Mouse (Mus musculus) spleen, adult 2 months (tissue): ENCODE data around the gene Abcg5. TPM values are rescaled to one million over a fixed set of nuclear protein-coding genes. Genes with fewer than 3 reads are reported as not detected.

ENCODE experiments used
- DNase-seq, 2 experiments: peaks; one replicate each; pipeline versions ENCODE4 v3.0.0 to v3.0.0-alpha.2; 2012 to 2021; ENCODE audit warnings: low spot score in 2 of 2, low read depth in 1 of 2
- H3K27ac ChIP-seq: fragments of 200-500 bp; 2 replicates; pipeline ENCODE4 v1.5.1; 2012; ENCODE audit warnings: low read length, inconsistent platforms; ENCODE audit not compliant: insufficient read depth
- H3K27me3 ChIP-seq: fragments of 200-500 bp; 2 replicates; pipeline ENCODE4 v1.6.1; 2012; ENCODE audit warnings: mild to moderate bottlenecking, moderate library complexity, low read length, inconsistent platforms; ENCODE audit not compliant: control insufficient read depth, insufficient read depth
- H3K36me3 ChIP-seq: fragments of 200-500 bp; 2 replicates; pipeline ENCODE4 v1.6.1; 2012; ENCODE audit warnings: mild to moderate bottlenecking, low read length, inconsistent platforms; ENCODE audit not compliant: control insufficient read depth, insufficient read depth
- H3K4me1 ChIP-seq: fragments of 200-500 bp; 2 replicates; pipeline ENCODE4 v1.6.1; 2011; ENCODE audit warnings: inconsistent platforms; ENCODE audit not compliant: control insufficient read depth, insufficient read depth, insufficient read length
- H3K4me3 ChIP-seq: fragments of 200-500 bp; 2 replicates; pipeline ENCODE4 v1.5.1; 2011; ENCODE audit warnings: mild to moderate bottlenecking, inconsistent platforms; ENCODE audit not compliant: insufficient read depth, insufficient read length; ENCODE audit errors: extremely low read depth
- CTCF ChIP-seq: fragments of 200-500 bp; IDR thresholded peaks from 2 replicates; pipeline ENCODE4 v1.5.1; 2011; ENCODE audit warnings: mild to moderate bottlenecking, inconsistent platforms; ENCODE audit not compliant: insufficient read depth, insufficient read length, insufficient replicate concordance; ENCODE audit errors: extremely low read depth
- POLR2A ChIP-seq: fragments of 200-500 bp; IDR thresholded peaks from 2 replicates; pipeline ENCODE4 v1.6.1; 2011; ENCODE audit warnings: low read depth, low read length, inconsistent platforms
- WGBS: fragments of 180-500 bp; shearing (Covaris S2); methylation state at CpG from one replicate; pipeline ENCODE4 v1.1.7; 2018; 5-methylcytosine and 5-hydroxymethylcytosine counted together
- polyA plus RNA-seq: library from polyadenylated mRNA; depleted of rRNA; stranded (reverse); fragments of >200 nt; gene quantifications from 2 replicates; pipeline ENCODE4 v1.2.3, GENCODE M21; 2012

Gene Abcg5
- polyA plus RNA-seq, 1 experiment: 0.09 TPM

DNA sequence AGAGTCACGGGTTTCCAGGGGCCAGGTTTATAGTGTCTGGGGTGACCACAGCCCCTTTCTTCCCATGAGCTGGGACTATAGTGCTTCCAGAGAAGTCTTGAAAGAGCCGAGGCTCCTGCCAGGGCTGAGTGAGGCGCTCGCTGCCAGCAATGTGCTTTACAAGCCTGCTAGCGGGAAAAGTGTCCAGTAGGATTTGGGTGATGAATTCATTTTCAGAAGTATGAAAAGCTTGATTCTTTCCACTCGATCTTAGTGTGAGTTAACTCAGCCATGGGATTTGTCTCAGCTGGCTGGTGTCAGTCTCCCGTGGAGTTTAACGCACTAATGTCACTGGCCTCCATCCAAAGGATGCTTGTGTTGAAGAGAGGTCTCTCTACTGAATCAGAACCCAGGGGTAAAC lies 46.5 kb downstream of the Abcg5 start:
- no peaks in the 10 kb centered on the region for H3K27me3 ChIP-seq
- WGBS: 82% methylated on average over 8 of the region's 8 CpGs
- H3K4me3 ChIP-seq: no peak overlapping the region
- no peak overlapping the region for H3K27ac ChIP-seq
- H3K4me1 ChIP-seq: peaks cover 4% of the 10 kb centered on the region
- no peak for DNase-seq
- no peaks in the 10 kb centered on the region for H3K36me3 ChIP-seq
- TF ChIP-seq CTCF (no peak), POLR2A (no peak)

DNA sequence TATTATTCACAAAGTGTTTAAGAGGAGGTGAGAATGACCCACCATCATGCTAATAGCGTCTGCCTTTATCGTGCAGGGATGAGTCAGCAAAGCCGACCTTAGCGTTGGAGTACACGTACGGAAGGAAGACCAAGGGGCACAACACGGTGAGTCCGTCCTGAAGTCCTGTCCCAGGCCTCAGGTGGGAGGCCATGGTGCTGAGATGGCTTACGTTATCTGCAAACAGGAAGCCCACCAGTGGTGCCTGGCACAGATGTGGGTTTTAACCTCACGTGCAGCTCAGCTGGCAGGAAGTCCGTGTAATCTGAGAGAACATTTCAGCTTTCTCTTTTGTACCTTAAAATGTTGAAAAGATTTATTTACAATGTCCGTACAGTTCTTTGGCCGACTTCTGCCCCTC lies 49.4 kb downstream of the Abcg5 start:
- TF ChIP-seq POLR2A (no peak), CTCF (no peak)
- Histone ChIP-seq H3K27ac (peak overlapping the region; percentile 52; the same call in 1 of the 2 replicates), H3K36me3 (no peaks in the 10 kb centered on the region), H3K4me1 (peaks cover 4% of the 10 kb centered on the region), H3K4me3 (peak overlapping the region; percentile 22; the same call in 1 of the 2 replicates), H3K27me3 (no peaks in the 10 kb centered on the region)
- 11% methylated on average over 13 of the region's 13 CpGs for WGBS
- DNase-seq: peak; percentile 18 to 53

DNA sequence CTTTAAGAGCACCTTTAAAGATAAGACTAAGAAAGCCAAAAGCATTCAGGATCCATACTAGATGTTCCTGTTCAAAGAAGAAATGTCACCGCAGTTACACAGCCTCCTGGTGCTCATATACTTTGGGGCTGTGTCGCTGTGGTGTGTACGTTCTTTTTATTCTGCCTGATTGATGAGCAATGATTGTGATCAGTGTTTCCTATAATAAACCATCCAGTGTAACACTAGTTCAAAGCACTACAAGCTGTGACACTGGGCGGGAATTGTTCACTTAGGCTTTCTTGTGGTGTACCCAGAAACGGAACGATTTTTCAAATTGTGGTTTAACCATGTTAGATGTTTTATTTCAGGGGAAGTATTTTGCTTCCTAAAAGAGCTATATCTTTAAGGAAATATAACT lies 51.0 kb downstream of the Abcg5 start:
- DNase-seq: no peak
- TF ChIP-seq CTCF (no peak), POLR2A (no peak)
- H3K4me3 ChIP-seq: no peak overlapping the region
- no peak overlapping the region for H3K27ac ChIP-seq
- 47% methylated on average over 6 of the region's 6 CpGs for WGBS
- H3K27me3 ChIP-seq: no peaks in the 10 kb centered on the region
- no peaks in the 10 kb centered on the region for H3K36me3 ChIP-seq
- peaks cover 4% of the 10 kb centered on the region for H3K4me1 ChIP-seq

DNA sequence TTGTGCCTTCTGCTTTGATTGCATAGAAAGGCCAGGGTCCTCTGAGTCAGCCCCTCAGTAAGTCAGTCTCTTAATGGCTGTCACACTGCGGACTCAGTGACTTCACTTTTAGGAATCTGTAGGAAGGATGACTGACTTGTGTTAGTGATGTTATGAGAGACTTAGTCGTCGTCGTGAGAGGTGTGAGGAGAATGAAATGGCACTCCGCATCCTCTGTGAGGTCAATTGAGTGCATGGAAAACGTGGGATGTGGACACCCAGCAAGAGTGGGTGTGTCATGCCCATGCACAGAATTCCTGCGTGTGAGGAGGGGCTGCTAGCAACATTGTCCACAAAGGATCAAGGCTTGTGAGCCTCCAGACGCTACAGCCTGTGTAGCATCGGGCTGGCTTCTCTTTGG lies 54.2 kb downstream of the Abcg5 start:
- WGBS: 88% methylated on average over 9 of the region's 9 CpGs
- H3K4me3 ChIP-seq: no peak overlapping the region
- peaks cover 4% of the 10 kb centered on the region for H3K4me1 ChIP-seq
- no peaks in the 10 kb centered on the region for H3K36me3 ChIP-seq
- no peak for DNase-seq
- TF ChIP-seq CTCF: no peak
- no peak for TF ChIP-seq POLR2A
- H3K27me3 ChIP-seq: no peaks in the 10 kb centered on the region
- H3K27ac ChIP-seq: no peak overlapping the region

DNA sequence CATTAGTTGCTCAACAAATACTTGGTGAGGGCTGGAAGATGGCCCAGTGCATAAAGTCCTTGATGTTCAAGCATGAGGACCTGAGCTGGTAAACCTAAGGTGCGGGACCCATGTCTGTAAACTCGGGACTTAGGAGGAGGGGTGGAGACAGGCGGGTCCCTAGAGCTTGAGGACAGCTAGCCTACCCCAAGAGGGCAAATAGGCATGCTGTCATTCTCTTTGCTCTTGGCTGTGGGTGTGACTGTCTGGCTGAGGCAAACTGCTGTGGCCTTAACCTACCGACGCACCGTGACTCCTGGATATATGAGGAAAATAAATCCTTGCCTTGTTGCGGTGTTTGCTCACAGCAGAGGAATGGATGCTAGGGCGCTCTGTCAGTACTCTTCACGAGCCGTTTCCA lies 55.1 kb downstream of the Abcg5 start:
- H3K27me3 ChIP-seq: no peaks in the 10 kb centered on the region

DNA sequence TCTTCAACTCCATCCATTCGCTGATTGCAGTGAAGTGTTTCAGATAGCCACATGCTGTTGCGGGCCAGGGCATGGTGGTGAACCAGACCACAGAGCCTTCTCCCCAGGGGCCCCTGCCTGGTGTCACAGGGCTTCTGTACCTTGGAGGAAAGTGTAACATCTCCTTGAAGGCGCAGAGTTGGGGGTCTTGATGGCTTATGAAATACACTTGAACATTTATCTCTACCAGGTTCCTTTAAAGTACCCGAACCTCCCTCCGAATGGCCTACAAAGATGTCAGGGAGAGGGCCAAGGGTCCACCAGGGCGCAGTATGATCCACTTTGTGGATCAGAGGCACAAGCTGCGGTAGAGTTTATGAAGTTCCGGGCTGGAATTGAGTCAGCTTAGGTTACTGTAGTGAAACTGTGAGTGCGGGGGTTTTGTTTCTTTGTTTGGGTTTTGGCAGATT lies 55.9 kb downstream of the Abcg5 start:
- no peak for DNase-seq
- H3K4me3 ChIP-seq: no peak overlapping the region
- no peaks in the 10 kb centered on the region for H3K27me3 ChIP-seq
- 68% methylated on average over 9 of the region's 9 CpGs for WGBS
- TF ChIP-seq CTCF (no peak), POLR2A (no peak)
- no peak overlapping the region for H3K27ac ChIP-seq
- no peaks in the 10 kb centered on the region for H3K4me1 ChIP-seq
- H3K36me3 ChIP-seq: no peaks in the 10 kb centered on the region

More for the DNA sequence above, 55.1 kb downstream of the Abcg5 start:
- no peaks in the 10 kb centered on the region for H3K36me3 ChIP-seq
- no peak overlapping the region for H3K27ac ChIP-seq
- no peaks in the 10 kb centered on the region for H3K4me1 ChIP-seq
- TF ChIP-seq CTCF (no peak), POLR2A (no peak)
- WGBS: 90% methylated on average over 10 of the region's 10 CpGs
- H3K4me3 ChIP-seq: no peak overlapping the region
- no peak for DNase-seq

DNA sequence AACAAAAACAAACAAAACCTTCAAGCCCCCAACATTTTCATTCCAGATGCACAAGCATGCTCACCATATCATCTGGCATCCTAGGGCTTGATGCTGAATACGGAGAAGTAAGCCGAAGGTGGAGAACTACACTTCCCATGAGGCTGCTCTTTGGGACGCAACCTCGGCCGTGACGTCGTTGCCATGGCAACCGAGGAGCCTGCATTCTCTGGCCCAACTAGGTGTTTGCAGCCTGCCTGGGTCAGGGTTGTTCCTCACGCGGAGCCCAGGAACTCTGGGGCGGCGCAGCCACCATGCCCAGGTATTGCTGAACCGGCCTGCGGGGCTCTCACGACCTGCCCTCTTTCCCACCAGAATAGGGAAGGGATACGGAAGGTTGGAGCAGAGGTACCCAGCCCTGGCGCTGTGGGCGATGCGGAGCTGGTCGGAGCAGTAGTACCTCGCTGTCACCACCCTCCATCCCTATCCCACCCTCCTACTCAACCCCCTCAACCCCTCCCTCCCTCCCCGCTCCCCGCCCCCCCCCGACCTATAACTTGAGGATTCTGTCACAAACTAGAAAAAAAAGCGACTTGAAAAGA lies 56.4 kb downstream of the Abcg5 start, which contains the start of gene Dync2li1:
Dync2li1 (plus strand) TSS at position 221 of the 581 bp plus-strand sequence.
- 6% methylated on average over 25 of the region's 25 CpGs for WGBS
- peak; percentile 71 to 78 for DNase-seq
- Histone ChIP-seq H3K4me3 (peak within 1 kb of the TSS; percentile 48), H3K4me1 (no peaks in the 10 kb centered on the region), H3K36me3 (no peaks in the 10 kb centered on the region), H3K27ac (no peak within 1 kb of the TSS), H3K27me3 (no peaks in the 10 kb centered on the region)
- no peak for TF ChIP-seq POLR2A
- no peak for TF ChIP-seq CTCF
